8 mouse cellular contexts compared by ENCODE assay signal in genomic region chr9:20976961-20977689, GRCm38 (mm10). TPM values are rescaled to one million over a fixed set of nuclear protein-coding genes. Genes with fewer than 3 reads are reported as not detected.
DNase-seq lines count a peak whose midpoint lies in the region; ATAC-seq and TF ChIP-seq lines count a peak whose summit lies in the region.

No protein-coding gene starts in this region.

- no peaks in the 10 kb centered on the region for H3K36me3 ChIP-seq in kidney, adult 2 months (ENCODE audit: control insufficient read depth, insufficient read depth, low read length)
- no peaks in the 10 kb centered on the region for H3K36me3 ChIP-seq in intestine, embryonic 14.5 days (ENCODE audit: control insufficient read depth, insufficient read depth, low read length)
- H3K36me3 ChIP-seq in myocyte (ENCODE audit: control insufficient read depth, insufficient read depth), result no peaks in the 10 kb centered on the region

- no peak overlapping the region for H3K27ac ChIP-seq in kidney, adult 2 months (ENCODE audit: insufficient read depth, low read depth, low read length)
- peak overlapping the region; percentile 89 for H3K27ac ChIP-seq in bone marrow macrophage, adult 2 months (ENCODE audit: insufficient read depth, low read depth, low read length)
- H3K27ac ChIP-seq in intestine, embryonic 14.5 days (ENCODE audit: low read depth), result peak overlapping the region; percentile 92

- ATAC-seq in intestine, embryonic 14.5 days (replicated peaks; ENCODE audit: low FRiP score, low TSS enrichment, low read depth), result 0 out of 2 replicates have a peak, but pooled peaks have one; percentile 2
- ATAC-seq in megakaryocyte-erythroid progenitor cell, adult 5-6 weeks (replicated peaks; ENCODE audit: low FRiP score, low TSS enrichment, poor library complexity, severe bottlenecking), result no peak

- peak overlapping the region; percentile 66 for H3K4me3 ChIP-seq in kidney, adult 2 months (ENCODE audit: insufficient read depth, low read depth, low read length)
- peak overlapping the region; percentile 84 for H3K4me3 ChIP-seq in bone marrow macrophage, adult 2 months (ENCODE audit: insufficient read depth, low read length)
- H3K4me3 ChIP-seq in intestine, embryonic 14.5 days (ENCODE audit: low read depth, low read length), result peak overlapping the region; percentile 91
- H3K4me3 ChIP-seq in myocyte, result peak overlapping the region; percentile 63

- no peak for DNase-seq in kidney, adult 2 months
- DNase-seq in kidney, adult 8-10 months, result no peak
- no peak for DNase-seq in intestine, embryonic 14.5 days (ENCODE audit: low spot score)
- DNase-seq in Muller cell, postnatal 12 days (ENCODE audit: inconsistent ontology term), result no peak
- no peak for DNase-seq in left cerebral cortex, adult 11 months (ENCODE audit: low spot score)

- peak overlapping the region; percentile 24 for H3ac ChIP-seq in myocyte (ENCODE audit: control insufficient read depth, insufficient read length)

- no peak for TF ChIP-seq POLR2A in kidney, adult 2 months (IDR thresholded peaks at IDR 0.05; ENCODE audit: low read depth, low read length)
- no peak for TF ChIP-seq POLR2A in bone marrow macrophage, adult 2 months (IDR thresholded peaks at IDR 0.05; ENCODE audit: borderline replicate concordance, low read depth, low read length)
- no peak for TF ChIP-seq POLR2A in myocyte (IDR thresholded peaks at IDR 0.05; ENCODE audit: insufficient read length, low read depth)

- no peaks in the 10 kb centered on the region for H3K9me3 ChIP-seq in intestine, embryonic 14.5 days (ENCODE audit: control insufficient read depth, low read length)

- H3K79me2 ChIP-seq in myocyte (ENCODE audit: control insufficient read depth, insufficient read depth), result peaks cover 26% of the 10 kb centered on the region

- 3% methylated on average over 4 of the region's 4 CpGs for WGBS in kidney, adult 2 months
- WGBS in intestine, embryonic 14.5 days, result 3% methylated on average over 4 of the region's 4 CpGs

- H3K4me2 ChIP-seq in intestine, embryonic 14.5 days (ENCODE audit: low read length), result peak overlapping the region; percentile 94
- peak overlapping the region; percentile 95 for H3K4me2 ChIP-seq in myocyte (ENCODE audit: low read depth)

- H3K27me3 ChIP-seq in kidney, adult 2 months (replicated peaks; ENCODE audit: control insufficient read depth, insufficient read depth, low read length), result no peaks in the 10 kb centered on the region
- H3K27me3 ChIP-seq in intestine, embryonic 14.5 days (replicated peaks; ENCODE audit: control insufficient read depth, insufficient read depth, low read length), result no peaks in the 10 kb centered on the region
- H3K27me3 ChIP-seq in myocyte (ENCODE audit: control insufficient read depth, insufficient read depth, insufficient read length), result no peaks in the 10 kb centered on the region

- H3K4me1 ChIP-seq in kidney, adult 2 months (ENCODE audit: control insufficient read depth, insufficient read depth, low read length), result no peaks in the 10 kb centered on the region
- H3K4me1 ChIP-seq in bone marrow macrophage, adult 2 months (ENCODE audit: control insufficient read depth, insufficient read depth, low read length), result peaks cover 55% of the 10 kb centered on the region
- H3K4me1 ChIP-seq in intestine, embryonic 14.5 days (replicated peaks; ENCODE audit: control insufficient read depth, insufficient read depth, low read length), result peaks cover 39% of the 10 kb centered on the region

- TF ChIP-seq CTCF in kidney, adult 2 months (conservative IDR thresholded peaks at IDR 0.05; ENCODE audit: insufficient read depth, insufficient read length, low read depth, low read length), result 0 out of 2 replicates have a peak, but pooled peaks have one; percentile 9
- TF ChIP-seq CTCF in bone marrow macrophage, adult 2 months (IDR thresholded peaks at IDR 0.05; ENCODE audit: low read depth, low read length), result no peak

- peak overlapping the region; percentile 83; the same call in 1 of the 2 replicates for H3K9ac ChIP-seq in intestine, embryonic 14.5 days (ENCODE audit: low read length)

TF ChIP-seq in myocyte, 11 proteins besides CTCF, POLR2A, EP300 and RAD21:
- TF ChIP-seq MYOD1 (IDR thresholded peaks at IDR 0.05; ENCODE audit: control insufficient read depth in 1 of 3, insufficient read length in 2 of 3, low read depth in 2 of 3) (no peak), USF1 (IDR thresholded peaks at IDR 0.05; ENCODE audit: low read depth) (no peak), SRF (IDR thresholded peaks at IDR 0.05; ENCODE audit: control insufficient read depth, insufficient read length, low read depth) (no peak), MAX (IDR thresholded peaks at IDR 0.05; ENCODE audit: low read depth) (no peak), REST (IDR thresholded peaks at IDR 0.05; ENCODE audit: insufficient read depth, insufficient read length) (no peak), E2F4 (IDR thresholded peaks at IDR 0.05; ENCODE audit: insufficient read depth) (no peak), TCF3 (IDR thresholded peaks at IDR 0.05; ENCODE audit: insufficient read length, low read depth) (no peak), MYOG (IDR thresholded peaks at IDR 0.05; ENCODE audit: control insufficient read depth in 1 of 3, insufficient read depth in 1 of 3, insufficient read length in 2 of 3, low read depth in 2 of 3) (no peak), CEBPB (IDR thresholded peaks at IDR 0.05; ENCODE audit: insufficient read depth, poor library complexity, severe bottlenecking) (no peak), TCF12 (IDR thresholded peaks at IDR 0.05; ENCODE audit: insufficient read depth, poor library complexity, severe bottlenecking) (no peak)

RNA-seq across cellular contexts. Expression of gene S1pr2, which starts 0.5 kb away (rescaled TPM):
- polyA plus RNA-seq in kidney, adult 2 months (2012; rRNA removed), result 3.5 and 4.0 TPM in 2 replicates
- 46.5 and 48.2 TPM in 2 replicates for polyA plus RNA-seq in bone marrow macrophage, adult 2 months (2012; ENCODE audit: insufficient read depth, insufficient read length, missing spikeins)
- polyA plus RNA-seq in intestine, embryonic 14.5 days (2014; fragmentation: Nextera tagmentation; extraction: Ambion mirVana), result 31.9 and 35.5 TPM in 2 replicates
- polyA plus RNA-seq in myocyte (2012; fragmentation: generic; extraction: Trizol), result 5.5 TPM
- 1.7 and 3.4 TPM in 2 replicates for total RNA-seq in megakaryocyte-erythroid progenitor cell, adult 5-6 weeks (2014; fragmentation: Nextera tagmentation)
- 0.46 TPM in 1 of 2 replicates, not detected in the other for total RNA-seq in megakaryocyte-erythroid progenitor cell, adult 5-6 weeks (2017)

RNA-seq across cellular contexts. Expression of gene Dnmt1, which starts 17.4 kb away (rescaled TPM):
- 12.1 and 12.5 TPM in 2 replicates for polyA plus RNA-seq in kidney, adult 2 months (2012; rRNA removed)
- polyA plus RNA-seq in bone marrow macrophage, adult 2 months (2012; ENCODE audit: insufficient read depth, insufficient read length, missing spikeins), result 53.0 and 54.5 TPM in 2 replicates
- 65.4 and 69.9 TPM in 2 replicates for polyA plus RNA-seq in intestine, embryonic 14.5 days (2014; fragmentation: Nextera tagmentation; extraction: Ambion mirVana)
- 22.1 TPM for polyA plus RNA-seq in myocyte (2012; fragmentation: generic; extraction: Trizol)
- total RNA-seq in megakaryocyte-erythroid progenitor cell, adult 5-6 weeks (2014; fragmentation: Nextera tagmentation), result 163 and 192 TPM in 2 replicates
- total RNA-seq in megakaryocyte-erythroid progenitor cell, adult 5-6 weeks (2017), result 190 and 210 TPM in 2 replicates

RNA-seq across cellular contexts. Expression of gene Mrpl4, which starts 25.4 kb away (rescaled TPM):
- polyA plus RNA-seq in kidney, adult 2 months (2012; rRNA removed), result 175 and 213 TPM in 2 replicates
- polyA plus RNA-seq in bone marrow macrophage, adult 2 months (2012; ENCODE audit: insufficient read depth, insufficient read length, missing spikeins), result 52.7 and 61.3 TPM in 2 replicates
- polyA plus RNA-seq in intestine, embryonic 14.5 days (2014; fragmentation: Nextera tagmentation; extraction: Ambion mirVana), result 151 and 155 TPM in 2 replicates
- 110 TPM for polyA plus RNA-seq in myocyte (2012; fragmentation: generic; extraction: Trizol)
- 66.2 and 78.8 TPM in 2 replicates for total RNA-seq in megakaryocyte-erythroid progenitor cell, adult 5-6 weeks (2014; fragmentation: Nextera tagmentation)
- total RNA-seq in megakaryocyte-erythroid progenitor cell, adult 5-6 weeks (2017), result 23.7 and 43.3 TPM in 2 replicates

RNA-seq across cellular contexts. Expression of gene Icam1, which starts 38.7 kb away (rescaled TPM):
- 23.4 and 25.9 TPM in 2 replicates for polyA plus RNA-seq in kidney, adult 2 months (2012; rRNA removed)
- polyA plus RNA-seq in bone marrow macrophage, adult 2 months (2012; ENCODE audit: insufficient read depth, insufficient read length, missing spikeins), result 67.4 and 79.0 TPM in 2 replicates
- polyA plus RNA-seq in intestine, embryonic 14.5 days (2014; fragmentation: Nextera tagmentation; extraction: Ambion mirVana), result 11.4 and 11.8 TPM in 2 replicates
- polyA plus RNA-seq in myocyte (2012; fragmentation: generic; extraction: Trizol), result 0.06 TPM
- 1.9 and 3.4 TPM in 2 replicates for total RNA-seq in megakaryocyte-erythroid progenitor cell, adult 5-6 weeks (2014; fragmentation: Nextera tagmentation)
- total RNA-seq in megakaryocyte-erythroid progenitor cell, adult 5-6 weeks (2017), result 3.6 TPM in 2 replicates

RNA-seq across cellular contexts. Expression of gene Icam4, which starts 52.0 kb away (rescaled TPM):
- polyA plus RNA-seq in kidney, adult 2 months (2012; rRNA removed), result 1.2 and 1.4 TPM in 2 replicates
- polyA plus RNA-seq in bone marrow macrophage, adult 2 months (2012; ENCODE audit: insufficient read depth, insufficient read length, missing spikeins), result not detected in 2 replicates
- polyA plus RNA-seq in intestine, embryonic 14.5 days (2014; fragmentation: Nextera tagmentation; extraction: Ambion mirVana), result 0.96 TPM in 1 of 2 replicates, not detected in the other
- polyA plus RNA-seq in myocyte (2012; fragmentation: generic; extraction: Trizol), result 0.73 TPM
- total RNA-seq in megakaryocyte-erythroid progenitor cell, adult 5-6 weeks (2014; fragmentation: Nextera tagmentation), result 34.3 and 38.9 TPM in 2 replicates
- 16.3 and 40.0 TPM in 2 replicates for total RNA-seq in megakaryocyte-erythroid progenitor cell, adult 5-6 weeks (2017)
